Mouse (Mus musculus) stomach, embryonic 15.5 days (tissue): Measurements from ENCODE around the gene Serpinb6a. TPM values are rescaled to one million over a fixed set of nuclear protein-coding genes. Genes with fewer than 3 reads are reported as not detected.

Experiments
- polyA plus RNA-seq: library from polyadenylated mRNA; unstranded; fragments of >200 nt; fragmentation: Nextera tagmentation; extraction: Ambion mirVana; gene quantifications from 2 replicates; pipeline ENCODE4 v1.2.1, GENCODE M21; 2015

The Serpinb6a gene
- polyA plus RNA-seq, 1 experiment from 2014 or later = 74.6 TPM

Other genes with a start within 250 kb of the Serpinb6a start
- gene Serpinb6e, start 159.4 kb downstream of the Serpinb6a start, polyA plus RNA-seq = not detected in 2 replicates
- not detected in 2 replicates for gene Serpinb6c, start 97.1 kb downstream of the Serpinb6a start, polyA plus RNA-seq
- 26.4 and 29.3 TPM in 2 replicates for gene Nqo2, start 38.1 kb downstream of the Serpinb6a start, polyA plus RNA-seq
- gene Ripk1, start 431 bp downstream of the Serpinb6a start, polyA plus RNA-seq = 21.2 and 22.0 TPM in 2 replicates
- gene Bphl, start 34.8 kb upstream of the Serpinb6a start, polyA plus RNA-seq = 43.7 and 49.6 TPM in 2 replicates
- 182 and 192 TPM in 2 replicates for gene Tubb2a, start 75.2 kb upstream of the Serpinb6a start, polyA plus RNA-seq
- 30.4 and 31.3 TPM in 2 replicates for gene Tubb2b, start 127.7 kb upstream of the Serpinb6a start, polyA plus RNA-seq
- 72.6 and 82.4 TPM in 2 replicates for gene Psmg4, start 160.2 kb upstream of the Serpinb6a start, polyA plus RNA-seq